Mouse (Mus musculus): ENCODE measurements around the gene Vstm2b. TPM values are rescaled to one million over a fixed set of nuclear protein-coding genes. Genes with fewer than 3 reads are reported as not detected.

Gene Vstm2b
- polyA plus RNA-seq, 1 experiment = 1.0 TPM

DNA sequence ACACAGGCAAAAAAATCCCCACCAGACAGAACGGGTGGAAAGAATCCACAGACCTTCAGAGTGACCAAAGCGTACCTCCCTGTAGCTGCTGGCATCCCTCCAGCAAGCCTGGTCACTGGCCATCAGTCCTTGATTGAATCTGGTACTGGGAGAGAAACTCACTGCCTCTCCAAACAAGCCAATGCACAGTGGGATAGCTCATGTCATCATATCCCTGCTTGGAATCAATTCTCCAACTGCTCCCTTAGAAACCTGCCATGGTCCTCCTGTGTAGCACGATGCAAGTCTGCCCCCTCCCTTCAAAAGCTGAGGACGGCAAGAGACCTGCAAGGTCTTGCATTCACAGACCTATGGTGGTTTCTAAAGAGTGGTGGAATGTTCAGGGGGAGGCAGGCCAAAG lies 1.2 kb upstream of the Vstm2b start:
- Histone ChIP-seq H3K4me3 (ENCODE audit: low read depth, low read length) (no peak overlapping the region), H3K4me1 (ENCODE audit: control insufficient read depth, insufficient read depth, low read length) (no peaks in the 10 kb centered on the region), H3K36me3 (ENCODE audit: control insufficient read depth, insufficient read depth, low read length, poor library complexity, severe bottlenecking) (no peaks in the 10 kb centered on the region), H3K27ac (ENCODE audit: insufficient read depth, low read length) (no peak overlapping the region), H3K27me3 (ENCODE audit: control insufficient read depth, insufficient read depth, low read length, poor library complexity, severe bottlenecking) (peaks cover 14% of the 10 kb centered on the region), H3K9me3 (replicated peaks; ENCODE audit: control insufficient read depth, insufficient read depth, low read length, poor library complexity, severe bottlenecking) (no peaks in the 10 kb centered on the region), H3K9ac (ENCODE audit: low read depth, poor library complexity, severe bottlenecking) (no peak overlapping the region)
- TF ChIP-seq CTCF (IDR thresholded peaks at IDR 0.05; ENCODE audit: low read depth, low read length) = no peak
- no peak for TF ChIP-seq POLR2A (IDR thresholded peaks at IDR 0.05; ENCODE audit: insufficient read depth, low read length)
- TF ChIP-seq EP300 (IDR thresholded peaks at IDR 0.05; ENCODE audit: insufficient read depth, low read depth, low read length) = no peak

GRCm38 (mm10) chr7:40898711-40899375 lies 715 bp downstream of the Vstm2b start:
- H3K27ac ChIP-seq (ENCODE audit: insufficient read depth, low read length) = no peak overlapping the region
- peak overlapping the region; percentile 66 for H3K9ac ChIP-seq (ENCODE audit: low read depth, poor library complexity, severe bottlenecking)
- no peaks in the 10 kb centered on the region for H3K9me3 ChIP-seq (replicated peaks; ENCODE audit: control insufficient read depth, insufficient read depth, low read length, poor library complexity, severe bottlenecking)
- TF ChIP-seq POLR2A (IDR thresholded peaks at IDR 0.05; ENCODE audit: insufficient read depth, low read length) = no peak
- TF ChIP-seq EP300 (IDR thresholded peaks at IDR 0.05; ENCODE audit: insufficient read depth, low read depth, low read length) = no peak
- no peak for TF ChIP-seq CTCF (IDR thresholded peaks at IDR 0.05; ENCODE audit: low read depth, low read length)
- peaks cover 14% of the 10 kb centered on the region for H3K27me3 ChIP-seq (ENCODE audit: control insufficient read depth, insufficient read depth, low read length, poor library complexity, severe bottlenecking)
- H3K4me1 ChIP-seq (ENCODE audit: control insufficient read depth, insufficient read depth, low read length) = no peaks in the 10 kb centered on the region
- H3K4me3 ChIP-seq (ENCODE audit: low read depth, low read length) = peak overlapping the region; percentile 64
- H3K36me3 ChIP-seq (ENCODE audit: control insufficient read depth, insufficient read depth, low read length, poor library complexity, severe bottlenecking) = no peaks in the 10 kb centered on the region

GRCm38 (mm10) chr7:40899376-40900265 lies 1.5 kb downstream of the Vstm2b start:
- no peaks in the 10 kb centered on the region for H3K9me3 ChIP-seq (replicated peaks; ENCODE audit: control insufficient read depth, insufficient read depth, low read length, poor library complexity, severe bottlenecking)
- H3K4me3 ChIP-seq (ENCODE audit: low read depth, low read length) = peak overlapping the region; percentile 47
- H3K9ac ChIP-seq (ENCODE audit: low read depth, poor library complexity, severe bottlenecking) = peak overlapping the region; percentile 66
- H3K27ac ChIP-seq (ENCODE audit: insufficient read depth, low read length) = no peak overlapping the region
- H3K36me3 ChIP-seq (ENCODE audit: control insufficient read depth, insufficient read depth, low read length, poor library complexity, severe bottlenecking) = no peaks in the 10 kb centered on the region
- no peak for TF ChIP-seq POLR2A (IDR thresholded peaks at IDR 0.05; ENCODE audit: insufficient read depth, low read length)
- no peak for TF ChIP-seq CTCF (IDR thresholded peaks at IDR 0.05; ENCODE audit: low read depth, low read length)
- no peak for TF ChIP-seq EP300 (IDR thresholded peaks at IDR 0.05; ENCODE audit: insufficient read depth, low read depth, low read length)
- H3K4me1 ChIP-seq (ENCODE audit: control insufficient read depth, insufficient read depth, low read length) = no peaks in the 10 kb centered on the region
- peaks cover 14% of the 10 kb centered on the region for H3K27me3 ChIP-seq (ENCODE audit: control insufficient read depth, insufficient read depth, low read length, poor library complexity, severe bottlenecking)

- H3K27ac ChIP-seq (ENCODE audit: insufficient read depth, low read length) = no peak overlapping the region
These were observed 3.1 kb downstream of the Vstm2b start for GRCm38 (mm10) chr7:40901201-40901600.

GRCm38 (mm10) chr7:40902506-40902905 lies 4.4 kb downstream of the Vstm2b start:
- Histone ChIP-seq H3K9ac (ENCODE audit: low read depth, poor library complexity, severe bottlenecking) (no peak overlapping the region), H3K4me3 (ENCODE audit: low read depth, low read length) (peak overlapping the region; percentile 25), H3K36me3 (ENCODE audit: control insufficient read depth, insufficient read depth, low read length, poor library complexity, severe bottlenecking) (no peaks in the 10 kb centered on the region), H3K9me3 (replicated peaks; ENCODE audit: control insufficient read depth, insufficient read depth, low read length, poor library complexity, severe bottlenecking) (no peaks in the 10 kb centered on the region), H3K4me1 (ENCODE audit: control insufficient read depth, insufficient read depth, low read length) (no peaks in the 10 kb centered on the region), H3K27me3 (ENCODE audit: control insufficient read depth, insufficient read depth, low read length, poor library complexity, severe bottlenecking) (peaks cover 14% of the 10 kb centered on the region), H3K27ac (ENCODE audit: insufficient read depth, low read length) (no peak overlapping the region)
- TF ChIP-seq POLR2A (IDR thresholded peaks at IDR 0.05; ENCODE audit: insufficient read depth, low read length) (no peak), EP300 (IDR thresholded peaks at IDR 0.05; ENCODE audit: insufficient read depth, low read depth, low read length) (no peak), CTCF (IDR thresholded peaks at IDR 0.05; ENCODE audit: low read depth, low read length) (no peak)

More at GRCm38 (mm10) chr7:40901201-40901600, 3.1 kb downstream of the Vstm2b start:
- TF ChIP-seq POLR2A (IDR thresholded peaks at IDR 0.05; ENCODE audit: insufficient read depth, low read length) (no peak), EP300 (IDR thresholded peaks at IDR 0.05; ENCODE audit: insufficient read depth, low read depth, low read length) (no peak), CTCF (IDR thresholded peaks at IDR 0.05; ENCODE audit: low read depth, low read length) (peak; percentile 40)
- peaks cover 14% of the 10 kb centered on the region for H3K27me3 ChIP-seq (ENCODE audit: control insufficient read depth, insufficient read depth, low read length, poor library complexity, severe bottlenecking)
- H3K9me3 ChIP-seq (replicated peaks; ENCODE audit: control insufficient read depth, insufficient read depth, low read length, poor library complexity, severe bottlenecking) = no peaks in the 10 kb centered on the region
- H3K9ac ChIP-seq (ENCODE audit: low read depth, poor library complexity, severe bottlenecking) = no peak overlapping the region
- H3K36me3 ChIP-seq (ENCODE audit: control insufficient read depth, insufficient read depth, low read length, poor library complexity, severe bottlenecking) = no peaks in the 10 kb centered on the region
- no peak overlapping the region for H3K4me3 ChIP-seq (ENCODE audit: low read depth, low read length)
- no peaks in the 10 kb centered on the region for H3K4me1 ChIP-seq (ENCODE audit: control insufficient read depth, insufficient read depth, low read length)

Data from ES-Bruce4 (cell line).